Comparison of ENCODE assay signal across 8 mouse cellular contexts in genomic region chr5:127616884-127617635, GRCm38 (mm10). TPM values are rescaled to one million over a fixed set of nuclear protein-coding genes. Genes with fewer than 3 reads are reported as not detected.
DNase-seq lines count a peak whose midpoint lies in the region; ATAC-seq lines count a peak whose summit lies in the region.

No protein-coding gene starts in this region.

- H3K4me3 ChIP-seq in brown adipose tissue, adult 24 weeks (ENCODE audit: insufficient read depth, low read depth, low read length): peak overlapping the region; percentile 78
- peak overlapping the region; percentile 90 for H3K4me3 ChIP-seq in heart, embryonic 13.5 days
- peak overlapping the region; percentile 75 for H3K4me3 ChIP-seq in liver, embryonic 12.5 days
- H3K4me3 ChIP-seq in stomach, embryonic 15.5 days (replicated peaks): peak overlapping the region; percentile 97

- H3K9me3 ChIP-seq in heart, embryonic 13.5 days: no peaks in the 10 kb centered on the region
- H3K9me3 ChIP-seq in liver, embryonic 12.5 days (replicated peaks): no peaks in the 10 kb centered on the region
- H3K9me3 ChIP-seq in stomach, embryonic 15.5 days: no peaks in the 10 kb centered on the region

- H3K27me3 ChIP-seq in heart, embryonic 13.5 days (replicated peaks): peaks cover 4% of the 10 kb centered on the region; the same call in 1 of the 2 replicates
- H3K27me3 ChIP-seq in liver, embryonic 12.5 days (replicated peaks): no peaks in the 10 kb centered on the region
- no peaks in the 10 kb centered on the region for H3K27me3 ChIP-seq in stomach, embryonic 15.5 days (replicated peaks)

- peak; percentile 72 for ATAC-seq in heart, embryonic 13.5 days (ENCODE audit: extremely low read depth, insufficient number of reproducible peaks, low FRiP score, low TSS enrichment)
- ATAC-seq in liver, embryonic 12.5 days: peak; percentile 91
- ATAC-seq in stomach, embryonic 15.5 days (ENCODE audit: insufficient read depth, low FRiP score, low read depth): peak; percentile 95

- peaks cover 20% of the 10 kb centered on the region for H3K4me1 ChIP-seq in brown adipose tissue, adult 24 weeks (ENCODE audit: control insufficient read depth, insufficient read depth, insufficient read length, low read length)
- H3K4me1 ChIP-seq in heart, embryonic 13.5 days: peaks cover 42% of the 10 kb centered on the region
- H3K4me1 ChIP-seq in liver, embryonic 12.5 days: peaks cover 49% of the 10 kb centered on the region
- peaks cover 18% of the 10 kb centered on the region for H3K4me1 ChIP-seq in stomach, embryonic 15.5 days

- peak overlapping the region; percentile 67 for H3K27ac ChIP-seq in brown adipose tissue, adult 24 weeks (replicated peaks; ENCODE audit: low read depth, low read length)
- peak overlapping the region; percentile 74 for H3K27ac ChIP-seq in heart, embryonic 13.5 days (replicated peaks)
- H3K27ac ChIP-seq in liver, embryonic 12.5 days: peak overlapping the region; percentile 82
- peak overlapping the region; percentile 87 for H3K27ac ChIP-seq in stomach, embryonic 15.5 days

- H3K4me2 ChIP-seq in heart, embryonic 13.5 days: peak overlapping the region; percentile 84
- peak overlapping the region; percentile 92 for H3K4me2 ChIP-seq in liver, embryonic 12.5 days
- peak overlapping the region; percentile 84 for H3K4me2 ChIP-seq in stomach, embryonic 15.5 days

- H3K9ac ChIP-seq in heart, embryonic 13.5 days: peak overlapping the region; percentile 96
- H3K9ac ChIP-seq in liver, embryonic 12.5 days: peak overlapping the region; percentile 82
- peak overlapping the region; percentile 91 for H3K9ac ChIP-seq in stomach, embryonic 15.5 days

- H3K36me3 ChIP-seq in heart, embryonic 13.5 days: no peaks in the 10 kb centered on the region
- no peaks in the 10 kb centered on the region for H3K36me3 ChIP-seq in liver, embryonic 12.5 days
- H3K36me3 ChIP-seq in stomach, embryonic 15.5 days: no peaks in the 10 kb centered on the region

- peak; percentile 95 for DNase-seq in CD4-positive, CD25-positive, alpha-beta regulatory T cell, adult 2 months (ENCODE audit: low read depth, low spot score)
- DNase-seq in fat pad, adult 2 months (ENCODE audit: extremely low read depth, low read depth, low spot score): peak; percentile 42
- peak; percentile 99 for DNase-seq in kidney, postnatal 10 days
- peak; percentile 97 to 98 for DNase-seq in natural killer cell, adult 2 months (ENCODE audit: low spot score in 2 of 2)

- WGBS in heart, embryonic 13.5 days: under 1% methylated on average over 87 of the region's 91 CpGs
- WGBS in liver, embryonic 12.5 days (ENCODE audit: insufficient replicate concordance): under 1% methylated on average over 88 of the region's 91 CpGs
- WGBS in stomach, embryonic 15.5 days: 0% methylated on average over 66 of the region's 91 CpGs

RNA-seq across cellular contexts. Expression of gene Glt1d1, which starts 15.0 kb away (rescaled TPM):
- not detected in 2 replicates for polyA plus RNA-seq in brown adipose tissue, adult 24 weeks (2012; ENCODE audit: insufficient read depth, insufficient read length, missing spikeins)
- not detected in 2 replicates for polyA plus RNA-seq in heart, embryonic 13.5 days (2015; fragmentation: Nextera tagmentation; extraction: Ambion mirVana)
- polyA plus RNA-seq in liver, embryonic 12.5 days (2016; fragmentation: Nextera tagmentation; extraction: Ambion mirVana): 0.08 and 0.28 TPM in 2 replicates
- polyA plus RNA-seq in stomach, embryonic 15.5 days (2015; fragmentation: Nextera tagmentation; extraction: Ambion mirVana): 0.52 and 0.62 TPM in 2 replicates

RNA-seq across cellular contexts. Expression of gene Slc15a4, which starts 15.6 kb away (rescaled TPM):
- 7.5 and 8.7 TPM in 2 replicates for polyA plus RNA-seq in brown adipose tissue, adult 24 weeks (2012; ENCODE audit: insufficient read depth, insufficient read length, missing spikeins)
- 14.1 and 16.7 TPM in 2 replicates for polyA plus RNA-seq in heart, embryonic 13.5 days (2015; fragmentation: Nextera tagmentation; extraction: Ambion mirVana)
- 14.1 and 14.9 TPM in 2 replicates for polyA plus RNA-seq in liver, embryonic 12.5 days (2016; fragmentation: Nextera tagmentation; extraction: Ambion mirVana)
- polyA plus RNA-seq in stomach, embryonic 15.5 days (2015; fragmentation: Nextera tagmentation; extraction: Ambion mirVana): 20.6 and 21.7 TPM in 2 replicates

Comparison
In these comparisons a context has a peak if more than half of its experiments do, and no peak if none do; other contexts are left out.
1. Peak in every context shown above with its lines: DNase-seq, ATAC-seq, H3K4me3 ChIP-seq and H3K27ac ChIP-seq.
2. DNase-seq: peak in every context shown above with its lines; median percentile 99 in kidney, postnatal 10 days; 98 in natural killer cell, adult 2 months; 95 in CD4-positive, CD25-positive, alpha-beta regulatory T cell, adult 2 months; 42 in fat pad, adult 2 months.